Mouse (Mus musculus) T-cell, adult 2 months (primary cell): Measurements from ENCODE around the gene Tgfa.

Experiments
- DNase-seq: peaks from one replicate; pipeline ENCODE4 v3.0.0; 2022; ENCODE audit warnings: low spot score

Tgfa gene

GRCm38 (mm10) chr6:86296126-86296525, 101.1 kb downstream of the Tgfa start:
- DNase-seq = no peak

- DNase-seq = no peak
These were observed 101.9 kb downstream of the Tgfa start for GRCm38 (mm10) chr6:86296938-86297337.

- no peak for DNase-seq
These were observed 103.9 kb downstream of the Tgfa start for GRCm38 (mm10) chr6:86298961-86299360.

- DNase-seq = no peak
These were observed 104.4 kb downstream of the Tgfa start for GRCm38 (mm10) chr6:86299381-86299780.

GRCm38 (mm10) chr6:86305680-86306079, 110.7 kb downstream of the Tgfa start:
- no peak for DNase-seq

GRCm38 (mm10) chr6:86314011-86314410, 119.0 kb downstream of the Tgfa start:
- no peak for DNase-seq

- no peak for DNase-seq
These were observed 122.0 kb downstream of the Tgfa start for GRCm38 (mm10) chr6:86317066-86317465.

- DNase-seq = no peak
These were observed 123.8 kb downstream of the Tgfa start for GRCm38 (mm10) chr6:86318855-86319254.

GRCm38 (mm10) chr6:86322031-86322563, 127.1 kb downstream of the Tgfa start:
- DNase-seq = no peak

GRCm38 (mm10) chr6:86322991-86323390, 128.0 kb downstream of the Tgfa start:
- no peak for DNase-seq

- DNase-seq = no peak
These were observed 129.4 kb downstream of the Tgfa start for GRCm38 (mm10) chr6:86324400-86324799.
